Mouse (Mus musculus) cerebellum, adult 2 months (tissue): ENCODE data around the gene App. TPM values are rescaled to one million over a fixed set of nuclear protein-coding genes. Genes with fewer than 3 reads are reported as not detected.

Experiments used
- DNase-seq, 2 experiments: peaks; one replicate each; pipeline ENCODE4 v3.0.0; 2021
- H3K27ac ChIP-seq: fragments of 200-500 bp; 2 replicates; pipeline ENCODE4 v1.5.1; 2012; ENCODE audit warnings: low read length, control low read depth, inconsistent platforms; ENCODE audit not compliant: insufficient read depth
- H3K27me3 ChIP-seq: fragments of 200-500 bp; 2 replicates; pipeline ENCODE4 v1.6.1; 2012; ENCODE audit warnings: inconsistent platforms, mild to moderate bottlenecking, low read length, moderate library complexity; ENCODE audit not compliant: control insufficient read depth, insufficient read depth
- H3K4me1 ChIP-seq: fragments of 200-500 bp; 2 replicates; pipeline ENCODE4 v1.6.1; 2011; ENCODE audit warnings: low read length; ENCODE audit not compliant: control insufficient read depth, insufficient read depth
- H3K4me3 ChIP-seq: fragments of 200-500 bp; replicated peaks from 2 replicates; pipeline ENCODE3; 2011; ENCODE audit warnings: mild to moderate bottlenecking, low read depth, low read length, control low read depth; ENCODE audit not compliant: insufficient read depth
- CTCF ChIP-seq: fragments of 200-500 bp; IDR thresholded peaks from 2 replicates; pipeline ENCODE4 v1.5.1; 2011; ENCODE audit warnings: low read depth, mild to moderate bottlenecking, control low read depth, low read length, moderate library complexity, borderline replicate concordance; ENCODE audit not compliant: insufficient read depth
- POLR2A ChIP-seq: fragments of 200-500 bp; IDR thresholded peaks from 2 replicates; pipeline ENCODE4 v1.6.1; 2011; ENCODE audit warnings: low read length, control low read depth, borderline replicate concordance; ENCODE audit not compliant: insufficient read depth
- WGBS: fragments of 180-500 bp; shearing (Covaris S2); methylation state at CpG from one replicate; pipeline ENCODE4 v1.1.7; 2018; 5-methylcytosine and 5-hydroxymethylcytosine counted together
- polyA plus RNA-seq: library from polyadenylated mRNA; depleted of rRNA; stranded (reverse); fragments of >200 nt; gene quantifications from 2 replicates; pipeline ENCODE4 v1.2.3, GENCODE M21; 2012

App gene
- polyA plus RNA-seq, 1 experiment = 1,076 TPM

- no peak overlapping the region for H3K27ac ChIP-seq
- no peak for DNase-seq
- no peaks in the 10 kb centered on the region; the same call in 1 of the 2 replicates for H3K4me1 ChIP-seq
- TF ChIP-seq POLR2A = no peak
- TF ChIP-seq CTCF = no peak
- WGBS = 82% methylated on average over 3 of the region's 3 CpGs
- no peaks in the 10 kb centered on the region for H3K27me3 ChIP-seq
- H3K4me3 ChIP-seq = no peak overlapping the region
Observed at GRCm38 (mm10) chr16:84982589-84982988, 191.0 kb downstream of the App start.

- H3K4me1 ChIP-seq = peaks cover 7% of the 10 kb centered on the region
- H3K27me3 ChIP-seq = no peaks in the 10 kb centered on the region
- TF ChIP-seq CTCF (no peak), POLR2A (no peak)
- no peak overlapping the region for H3K4me3 ChIP-seq
- DNase-seq = no peak
- 83% methylated on average over 5 of the region's 5 CpGs for WGBS
- no peak overlapping the region for H3K27ac ChIP-seq
Observed at GRCm38 (mm10) chr16:84978589-84978988, 195.0 kb downstream of the App start.

GRCm38 (mm10) chr16:84974176-84974518 is 199.4 kb downstream of the App start:
- 50% methylated on average over 6 of the region's 6 CpGs for WGBS
- Histone ChIP-seq H3K4me1 (peaks cover 11% of the 10 kb centered on the region), H3K4me3 (no peak overlapping the region), H3K27me3 (no peaks in the 10 kb centered on the region), H3K27ac (peak overlapping the region; percentile 13; the same call in 1 of the 2 replicates)
- TF ChIP-seq POLR2A = no peak
- TF ChIP-seq CTCF = no peak
- DNase-seq = no peak

GRCm38 (mm10) chr16:84973446-84974175 is 200.0 kb downstream of the App start:
- peaks cover 11% of the 10 kb centered on the region for H3K4me1 ChIP-seq
- no peak overlapping the region for H3K4me3 ChIP-seq
- peak overlapping the region; percentile 13; the same call in 1 of the 2 replicates for H3K27ac ChIP-seq
- TF ChIP-seq CTCF (no peak), POLR2A (no peak)
- no peaks in the 10 kb centered on the region for H3K27me3 ChIP-seq
- WGBS = 62% methylated on average over 15 of the region's 15 CpGs
- peak in 1 of 2 experiments; percentile 34 for DNase-seq

GRCm38 (mm10) chr16:84971535-84972330 is 201.8 kb downstream of the App start:
- no peak overlapping the region for H3K4me3 ChIP-seq
- H3K27ac ChIP-seq = peak overlapping the region; percentile 69; the same call in 1 of the 2 replicates
- WGBS = 58% methylated on average over 16 of the region's 16 CpGs
- TF ChIP-seq POLR2A (no peak), CTCF (no peak)
- peaks cover 14% of the 10 kb centered on the region for H3K4me1 ChIP-seq
- H3K27me3 ChIP-seq = no peaks in the 10 kb centered on the region
- no peak for DNase-seq

GRCm38 (mm10) chr16:84969026-84969425 is 204.5 kb downstream of the App start:
- Histone ChIP-seq H3K4me1 (peaks cover 8% of the 10 kb centered on the region), H3K4me3 (no peak overlapping the region), H3K27ac (no peak overlapping the region), H3K27me3 (no peaks in the 10 kb centered on the region)
- DNase-seq = no peak
- no peak for TF ChIP-seq POLR2A
- no peak for TF ChIP-seq CTCF
- WGBS = 91% methylated on average over 7 of the region's 7 CpGs

GRCm38 (mm10) chr16:84966983-84967382 is 206.6 kb downstream of the App start:
- peak; percentile 34 to 71 for DNase-seq
- no peak overlapping the region for H3K27ac ChIP-seq
- 11% methylated on average over 4 of the region's 4 CpGs for WGBS
- H3K4me1 ChIP-seq = peaks cover 3% of the 10 kb centered on the region
- H3K27me3 ChIP-seq = no peaks in the 10 kb centered on the region
- H3K4me3 ChIP-seq = no peak overlapping the region
- no peak for TF ChIP-seq CTCF
- TF ChIP-seq POLR2A = no peak
